Mouse (Mus musculus) cortical plate, adult 2 months (tissue): ENCODE measurements around the gene Gm5475.

Experiments
- CTCF ChIP-seq: fragments of 200-500 bp; IDR thresholded peaks from 2 replicates; pipeline ENCODE4 v1.5.1; 2011; ENCODE audit warnings: mild to moderate bottlenecking, control low read depth, low read length; ENCODE audit not compliant: insufficient read depth; ENCODE audit errors: extremely low read depth
- POLR2A ChIP-seq: fragments of 200-500 bp; IDR thresholded peaks from 2 replicates; pipeline ENCODE4 v1.6.1; 2011; ENCODE audit warnings: mild to moderate bottlenecking, low read length, control low read depth; ENCODE audit not compliant: insufficient read depth; ENCODE audit errors: extremely low read depth

DNA sequence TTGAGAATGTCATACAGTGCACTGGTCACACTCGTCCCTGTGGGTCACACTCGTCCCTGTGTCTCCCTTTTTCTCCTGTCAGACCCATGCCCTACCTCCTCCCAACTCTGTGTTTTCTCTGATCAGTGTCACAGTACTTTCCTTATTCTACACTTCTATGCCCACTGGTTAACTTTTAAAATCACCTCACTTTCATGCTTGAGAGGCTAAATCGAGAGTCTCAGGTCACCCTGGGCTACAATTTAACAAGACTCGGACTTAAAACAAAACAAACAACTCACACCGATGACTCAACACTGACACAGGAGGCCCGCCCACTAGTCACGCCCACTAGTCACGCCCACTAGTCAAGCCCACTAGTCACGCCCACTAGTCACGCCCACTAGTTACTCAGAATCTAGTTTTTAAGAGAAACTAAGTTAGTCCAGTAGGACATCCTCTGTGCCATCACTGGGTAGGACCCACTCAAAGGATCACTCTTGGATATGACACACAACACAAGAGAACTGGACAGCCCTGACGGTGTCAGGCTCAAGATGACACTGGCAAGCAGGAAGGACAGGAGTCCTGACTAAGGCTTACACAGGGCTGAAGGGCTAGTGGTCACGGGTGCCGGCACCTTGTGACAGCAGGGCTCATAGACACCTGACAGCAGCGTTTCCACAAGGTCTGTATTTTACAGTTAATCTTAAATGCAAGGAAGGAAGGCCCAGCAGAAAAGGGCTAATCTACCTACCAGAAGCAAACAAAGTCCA lies 10.9 kb upstream of the Gm5475 start:
- no peak for TF ChIP-seq CTCF
- TF ChIP-seq POLR2A, result no peak
